Mouse (Mus musculus) layer of hippocampus, adult 6 months (tissue): ENCODE data around the gene Sult2a8. TPM values are rescaled to one million over a fixed set of nuclear protein-coding genes. Genes with fewer than 3 reads are reported as not detected.

Experiments used
- long read RNA-seq, 2 experiments: library from polyadenylated mRNA; unstranded; transcript quantifications; one replicate each; pipeline ENCODE4 v2.0.0; 2019 to 2020
- polyA plus RNA-seq: library from polyadenylated mRNA; unstranded; fragments of <200 nt; fragmentation: Nextera tagmentation; gene quantifications from 2 replicates; pipeline ENCODE4 v1.2.3, GENCODE M21; 2021

Sult2a8 gene
- not detected in 2 replicates for polyA plus RNA-seq
- long read RNA-seq, experiment 1 = 0 reads
- long read RNA-seq, experiment 2 = 0 reads

GRCm38 (mm10) chr7:14446534-14446933 is at the start of gene Sult2a8:
Gene Sult2a8 (minus strand): TSS chr7:14446769.

DNA sequence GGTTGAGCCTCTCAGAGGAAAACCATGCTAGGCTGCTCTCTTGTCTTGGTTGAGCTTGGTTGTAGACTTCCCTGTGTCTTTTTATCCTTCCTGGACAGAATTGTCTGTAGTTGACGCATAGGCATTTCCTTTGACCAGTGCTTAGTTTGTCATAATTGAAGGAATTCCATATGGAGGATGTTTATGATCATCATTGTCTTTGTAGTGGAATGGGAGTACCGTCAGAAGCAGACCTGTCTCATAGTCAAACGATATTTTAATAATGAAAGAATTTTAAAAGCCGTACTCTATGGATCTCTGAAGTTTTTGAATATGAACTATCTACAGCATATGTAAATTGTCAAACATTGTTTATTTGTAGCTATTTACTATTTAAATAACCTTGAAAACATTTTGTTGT is 47.6 kb upstream of the Sult2a8 start, which contains the start of gene Sult2a7:
Gene Sult2a7, minus strand, starts transcription at position 101 of the 400 bp plus-strand sequence.

Other genes starting within 250 kb of the Sult2a8 start
- not detected in 2 replicates for gene Sult2a6, start 191.9 kb downstream of the Sult2a8 start, polyA plus RNA-seq
- gene Obox8, start 113.2 kb downstream of the Sult2a8 start, polyA plus RNA-seq = not detected in 2 replicates
- gene Sult2a7, start 47.5 kb upstream of the Sult2a8 start, polyA plus RNA-seq = not detected in 2 replicates
- not detected in 2 replicates for gene Vmn1r90, start 116.7 kb upstream of the Sult2a8 start, polyA plus RNA-seq
- gene Obox7, start 212.7 kb upstream of the Sult2a8 start, polyA plus RNA-seq = not detected in 2 replicates